Mouse (Mus musculus) 3134 (cell line): ENCODE data around the gene Mtcl1.

Source experiments
- DNase-seq: peaks from one replicate; pipeline ENCODE4 v3.0.0-alpha.2; 2011; ENCODE audit warnings: low spot score; ENCODE audit not compliant: insufficient read length; ENCODE audit errors: extremely low read depth

Gene Mtcl1

DNA sequence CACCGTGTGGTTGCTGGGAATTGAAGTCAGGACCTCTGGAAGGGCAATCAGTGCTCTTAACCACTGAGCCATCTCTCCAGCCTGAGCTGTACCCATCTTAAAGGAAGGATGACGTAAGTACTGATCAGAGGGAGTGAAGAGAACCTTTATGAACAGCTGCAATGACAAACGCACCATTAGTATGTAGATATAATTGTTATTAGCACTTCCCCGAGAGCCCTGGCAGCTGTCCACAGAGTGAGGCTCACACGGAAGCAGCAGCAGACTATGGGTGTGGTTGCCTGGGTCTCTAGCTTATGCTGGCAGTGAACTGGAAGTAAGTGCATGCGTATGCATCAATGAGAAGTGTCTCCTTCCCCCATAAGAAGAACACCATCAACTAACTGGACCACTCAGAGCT, 118.3 kb downstream of the Mtcl1 start:
- no peak for DNase-seq

DNA sequence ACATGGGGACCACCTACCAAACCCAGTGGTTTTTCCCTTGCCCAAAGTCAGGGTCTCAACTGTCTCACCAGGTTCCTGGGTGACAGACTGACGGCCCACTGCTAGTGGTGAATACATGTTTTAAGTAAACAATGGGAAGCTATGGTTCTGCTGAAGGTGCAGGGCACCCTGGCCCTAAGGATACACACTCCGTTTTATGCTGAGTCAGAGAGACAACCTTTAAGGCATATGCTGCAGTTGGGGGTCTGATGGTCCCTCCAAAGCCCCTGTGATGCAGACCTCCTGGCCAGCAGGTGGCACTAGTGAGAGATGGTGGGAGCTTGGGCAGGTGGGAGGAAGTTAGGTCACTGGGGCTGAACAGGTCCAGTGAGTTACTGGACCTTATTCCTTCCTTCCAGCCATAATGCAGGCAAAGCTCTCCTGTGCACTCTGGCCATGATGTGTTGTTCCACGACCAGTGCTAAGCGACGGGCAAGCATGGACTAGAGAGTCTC, 123.0 kb downstream of the Mtcl1 start:
- no peak for DNase-seq

DNA sequence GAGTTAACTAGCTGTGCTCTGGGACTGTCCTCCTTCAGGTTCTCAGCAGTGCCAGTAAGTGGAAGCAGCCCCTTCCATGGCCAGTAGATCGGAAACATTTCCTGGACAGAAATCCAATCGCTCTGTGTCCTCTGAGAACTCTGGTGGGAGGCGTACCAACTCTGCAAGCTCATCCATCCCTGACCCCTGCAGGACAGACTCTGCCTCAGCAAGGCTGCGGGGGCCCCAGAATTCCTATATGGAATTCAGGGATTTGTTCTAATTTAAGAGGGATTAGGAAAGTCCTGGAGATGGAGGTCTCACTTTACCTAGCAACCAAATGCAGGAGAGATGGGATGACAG, 123.4 kb downstream of the Mtcl1 start:
- DNase-seq = no peak

DNA sequence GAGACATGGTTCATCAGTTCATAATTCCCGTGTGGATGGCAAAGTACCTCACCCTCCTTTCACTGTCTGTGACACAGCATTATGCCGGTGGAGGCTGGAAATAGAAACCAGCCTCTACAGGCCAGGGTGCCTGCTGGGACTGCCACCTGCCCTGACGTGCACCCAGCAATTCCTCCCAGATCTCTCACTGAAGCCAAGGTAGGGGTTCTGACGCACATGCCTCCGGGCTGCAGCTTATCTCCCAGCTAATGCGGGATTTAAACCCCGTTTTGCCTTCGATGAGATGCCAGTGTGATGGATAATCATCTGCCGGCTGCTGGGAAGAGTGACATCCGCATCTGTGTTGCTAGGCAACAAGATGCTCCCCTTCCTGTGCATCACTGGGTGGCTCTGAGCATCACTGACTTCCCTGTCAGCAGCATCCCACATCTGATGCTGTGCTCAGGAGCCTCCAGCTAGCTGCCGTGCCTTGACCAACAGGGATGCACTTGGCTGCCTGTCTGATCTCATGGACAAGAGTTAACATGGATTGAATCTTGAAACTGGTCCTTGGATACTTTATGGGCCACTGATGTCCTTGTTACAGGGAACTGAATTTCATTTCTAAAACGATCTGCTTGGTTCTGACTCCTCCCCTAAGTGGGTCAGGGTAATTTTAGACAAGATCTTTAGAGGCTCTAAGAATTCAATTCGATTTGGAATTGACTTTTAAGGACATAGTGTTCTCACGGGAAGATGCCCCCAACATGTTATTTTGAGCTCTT, 123.9 kb downstream of the Mtcl1 start:
- no peak for DNase-seq

DNA sequence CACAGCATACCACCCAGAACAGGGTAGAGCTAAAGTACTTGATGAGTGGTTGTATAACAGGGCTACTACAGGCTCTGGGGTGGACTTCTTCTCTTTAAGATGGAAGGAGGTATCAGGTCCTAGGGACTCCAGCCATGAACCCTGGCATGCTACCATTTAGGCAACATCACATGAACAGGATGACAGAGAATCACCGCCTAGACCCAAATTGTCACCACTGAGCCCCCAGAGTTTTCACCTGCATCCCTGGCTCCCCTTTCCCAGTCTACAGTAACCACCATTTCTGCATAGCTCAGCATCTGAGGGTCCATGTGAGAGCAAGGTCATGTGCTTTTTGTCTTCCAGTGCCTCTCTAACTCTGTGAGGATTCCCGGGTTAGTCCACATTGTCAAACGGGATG, 124.7 kb downstream of the Mtcl1 start:
- no peak for DNase-seq

DNA sequence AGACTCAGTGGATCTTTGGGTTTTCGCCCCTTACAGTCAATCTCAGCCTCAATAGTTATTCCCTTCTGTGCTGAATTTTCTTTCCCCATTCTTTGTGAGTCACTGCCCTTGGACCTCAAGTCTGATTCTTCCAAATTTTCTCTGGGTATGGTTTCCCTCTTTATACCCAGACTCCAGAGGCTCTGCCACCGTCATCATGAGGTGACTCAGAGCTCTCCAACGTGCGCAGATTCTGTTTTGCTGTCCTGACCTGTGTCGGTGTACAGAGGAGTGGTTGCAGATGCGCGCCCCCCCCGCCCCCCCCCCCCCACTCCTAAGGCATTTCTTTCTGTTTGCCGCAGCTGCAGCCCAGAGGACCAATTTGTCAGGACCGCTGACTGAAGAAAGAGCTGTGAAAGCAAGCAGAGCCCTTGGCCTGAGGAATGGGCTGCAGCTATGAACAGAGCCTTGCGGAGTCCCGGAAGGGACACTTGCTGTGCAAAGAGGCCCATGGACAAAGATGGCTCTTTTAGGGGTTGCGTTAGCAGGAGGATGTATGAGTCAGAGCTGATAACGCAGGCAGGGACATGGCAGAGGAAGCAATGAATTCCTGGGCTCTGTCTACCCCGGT, 126.8 kb downstream of the Mtcl1 start:
- no peak for DNase-seq

DNA sequence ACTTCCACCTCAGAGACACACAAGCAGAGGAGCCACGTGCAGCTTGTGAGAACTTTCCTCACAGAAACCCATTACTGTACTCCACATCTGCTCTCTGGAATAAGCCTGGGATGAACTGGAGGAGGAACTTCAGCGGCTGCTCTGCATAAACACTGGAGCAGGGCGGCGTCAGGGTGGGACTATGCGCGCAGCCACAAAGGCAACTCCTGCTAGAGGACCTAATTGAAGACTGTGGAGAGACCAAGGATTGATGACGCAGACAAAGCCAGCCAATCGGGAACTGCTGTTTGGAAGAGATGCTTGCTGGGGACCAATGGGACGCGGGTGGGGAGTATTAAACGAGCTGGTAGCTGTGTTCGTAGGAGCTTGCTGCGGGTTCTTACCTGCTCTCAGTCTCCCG, 127.6 kb downstream of the Mtcl1 start:
- no peak for DNase-seq

DNA sequence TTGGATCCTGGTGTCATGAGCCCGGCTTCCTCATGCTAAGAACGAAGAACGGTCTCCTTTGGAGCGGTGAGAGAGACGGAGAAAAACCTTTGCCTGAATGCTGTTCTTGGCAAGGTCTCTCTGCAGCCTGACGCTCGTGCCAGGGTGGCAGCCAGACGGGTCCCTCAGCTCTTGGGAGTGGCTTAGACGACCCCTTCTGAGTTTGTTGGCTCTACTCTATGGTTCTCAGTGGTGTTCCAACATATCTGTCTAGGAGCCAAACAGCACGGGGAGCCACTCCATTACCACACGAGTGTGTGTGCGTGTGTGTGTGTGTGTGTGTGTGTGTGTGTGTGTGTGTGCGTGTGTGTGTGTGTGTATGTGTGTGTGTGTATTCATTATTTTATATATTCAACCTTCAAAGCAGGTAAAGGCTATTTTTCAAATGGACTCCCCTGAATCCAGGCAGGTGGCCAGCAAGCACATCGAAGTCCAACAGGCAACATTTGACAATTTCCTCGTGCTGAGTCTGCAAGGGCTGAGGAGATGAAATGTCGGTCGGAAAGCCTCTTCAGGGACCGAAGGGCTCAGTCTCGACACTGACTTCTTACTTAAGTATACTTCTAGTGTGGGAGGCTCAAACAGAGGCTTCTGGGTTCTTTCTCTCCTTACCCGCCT, 128.7 kb downstream of the Mtcl1 start:
- no peak for DNase-seq

DNA sequence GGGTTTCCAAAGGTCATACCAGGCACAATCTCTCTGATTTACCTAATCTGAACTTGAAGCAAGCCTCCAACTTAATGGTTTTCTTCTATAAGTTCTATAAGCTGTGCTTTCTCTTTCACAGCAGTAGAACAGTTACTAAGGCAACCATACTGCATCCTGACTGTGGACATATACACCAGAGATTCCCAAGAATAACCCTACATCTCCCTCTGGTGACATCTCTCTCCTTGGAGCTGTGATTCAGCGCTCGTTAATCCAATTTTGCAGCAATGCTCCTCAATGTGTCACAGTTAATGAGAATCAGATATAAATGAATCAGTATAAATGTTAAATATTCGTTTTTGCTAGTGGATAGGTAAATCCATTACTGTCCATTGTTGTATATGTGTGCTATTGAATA, 131.5 kb downstream of the Mtcl1 start:
- no peak for DNase-seq

DNA sequence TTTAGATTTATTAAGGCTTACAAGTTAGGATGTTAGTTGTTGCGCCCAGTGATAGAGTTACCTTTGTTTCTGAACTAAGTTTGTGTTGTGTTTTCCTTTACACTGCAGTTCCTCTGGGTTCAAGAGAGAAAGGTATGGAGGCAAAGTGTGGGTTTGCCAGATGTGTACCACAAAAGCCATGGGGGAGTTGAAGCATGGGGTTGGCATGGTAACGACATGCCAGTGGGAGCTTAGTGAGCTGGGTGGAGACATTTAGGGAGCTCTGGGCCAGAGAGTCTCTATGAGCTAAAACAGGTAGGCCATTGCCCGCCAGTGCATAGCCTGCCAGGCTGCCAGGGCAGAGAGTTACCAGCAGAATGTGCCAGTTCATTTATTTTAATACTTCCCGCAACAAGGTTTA, 132.0 kb downstream of the Mtcl1 start:
- DNase-seq = no peak

DNA sequence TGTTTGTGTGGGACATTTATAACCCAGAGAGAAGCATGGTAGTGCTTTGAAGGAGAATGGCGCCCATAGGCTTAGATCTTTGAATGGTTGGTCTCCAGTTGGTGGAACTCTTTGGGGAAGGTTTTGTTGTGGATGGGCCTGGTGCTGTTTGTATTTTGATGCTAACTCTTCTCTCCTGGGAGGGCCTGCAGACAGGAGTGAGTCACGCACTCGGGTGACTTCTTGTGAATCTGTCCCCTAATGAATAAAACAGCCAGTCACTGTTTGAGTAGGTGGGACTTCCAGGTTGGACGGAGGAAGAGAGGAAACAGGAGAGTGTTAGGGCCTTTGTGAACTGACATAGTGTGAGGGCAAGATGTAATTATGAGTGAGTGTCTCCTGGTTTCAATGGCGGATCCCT, 132.4 kb downstream of the Mtcl1 start:
- no peak for DNase-seq

DNA sequence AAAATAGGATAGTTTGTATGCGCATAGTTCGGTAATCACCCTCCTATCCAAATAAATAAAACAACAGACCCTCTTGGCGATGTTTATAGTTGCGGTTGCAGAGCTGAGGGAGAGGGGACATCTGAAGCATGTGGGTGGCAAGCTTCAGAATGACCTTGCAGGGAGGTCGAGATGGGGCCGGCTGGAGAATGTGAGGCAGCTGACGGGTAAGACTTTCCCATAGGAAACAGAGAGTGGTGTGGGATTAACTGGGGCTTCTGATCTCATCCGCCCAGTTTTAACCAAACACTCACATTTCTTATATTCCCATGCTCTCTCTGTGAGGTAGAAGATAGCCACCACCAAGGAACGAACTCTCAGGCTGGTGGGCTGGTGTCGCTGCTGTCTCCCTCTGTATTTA, 134.1 kb downstream of the Mtcl1 start:
- DNase-seq = no peak

DNA sequence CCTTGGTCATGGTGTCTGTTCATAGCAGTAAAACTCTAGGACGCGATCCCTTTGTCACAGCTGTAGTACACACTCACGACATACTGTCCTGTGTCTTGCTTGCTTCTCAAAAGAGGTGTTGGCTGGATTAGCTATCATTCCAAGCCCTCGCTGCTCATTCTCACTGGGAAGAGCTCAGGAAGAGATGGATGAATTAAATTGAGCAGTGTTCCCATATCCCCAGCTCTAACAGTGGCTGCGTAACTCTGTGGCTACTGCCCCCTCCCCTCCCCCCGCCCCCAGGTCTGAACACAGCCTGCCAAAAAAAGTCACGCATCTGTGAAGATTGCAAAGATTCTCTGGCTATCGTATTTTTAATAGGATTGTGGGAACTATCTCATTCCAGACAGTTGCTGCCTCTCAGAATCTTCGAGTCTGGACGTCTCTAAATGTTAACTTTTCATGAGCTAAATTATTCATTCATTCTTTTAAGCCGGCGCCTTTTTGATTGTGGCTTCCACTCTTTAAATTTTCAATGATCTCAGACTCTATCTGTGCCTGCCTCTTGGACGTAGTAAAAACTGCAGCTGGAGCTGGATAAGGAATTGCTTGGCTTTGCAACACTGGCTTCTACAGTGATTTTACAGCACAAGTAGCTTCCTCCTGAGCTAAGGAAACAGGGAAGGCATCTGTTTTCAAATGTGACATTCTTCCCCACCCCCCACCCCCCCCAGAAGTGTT, 134.8 kb downstream of the Mtcl1 start:
- no peak for DNase-seq

DNA sequence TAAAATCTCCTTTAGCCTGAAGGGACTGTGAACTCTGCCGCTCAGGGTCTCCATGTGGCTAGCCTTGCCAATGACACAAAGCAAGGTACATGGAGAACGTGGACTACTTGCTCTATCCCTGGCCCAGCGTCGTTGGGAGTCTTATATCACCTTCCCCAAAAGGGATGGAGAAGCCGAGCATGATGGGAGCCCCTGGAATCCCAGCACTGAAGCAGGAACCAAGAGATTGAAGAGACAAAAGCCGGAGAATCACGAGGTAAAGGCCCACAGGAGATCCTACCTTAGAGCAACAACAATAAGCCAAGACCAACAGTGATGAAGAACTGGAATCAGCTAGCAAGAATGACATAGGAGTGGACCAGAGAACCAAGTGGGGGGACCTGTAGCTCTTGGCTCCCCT, 147.6 kb downstream of the Mtcl1 start:
- no peak for DNase-seq

DNA sequence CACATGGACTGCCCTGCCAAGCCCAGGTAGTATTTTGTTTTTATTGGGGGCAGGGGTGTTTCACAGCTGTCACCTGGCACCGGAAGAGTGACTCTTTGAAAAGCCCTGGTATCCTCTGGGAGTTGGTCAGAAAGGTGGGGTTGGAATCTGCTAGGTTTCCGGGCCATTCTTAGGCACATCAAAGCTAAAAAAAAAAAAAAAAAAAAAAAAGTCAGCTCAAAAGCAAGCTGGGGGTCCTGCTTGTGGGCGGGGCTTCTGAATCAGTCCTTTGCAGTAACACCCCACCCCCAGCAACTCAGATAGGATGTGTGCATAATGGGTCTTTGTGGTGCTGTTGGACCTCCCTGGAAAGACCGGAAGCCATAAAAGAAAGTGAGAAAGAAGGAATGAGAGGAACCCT, 148.3 kb downstream of the Mtcl1 start:
- no peak for DNase-seq

DNA sequence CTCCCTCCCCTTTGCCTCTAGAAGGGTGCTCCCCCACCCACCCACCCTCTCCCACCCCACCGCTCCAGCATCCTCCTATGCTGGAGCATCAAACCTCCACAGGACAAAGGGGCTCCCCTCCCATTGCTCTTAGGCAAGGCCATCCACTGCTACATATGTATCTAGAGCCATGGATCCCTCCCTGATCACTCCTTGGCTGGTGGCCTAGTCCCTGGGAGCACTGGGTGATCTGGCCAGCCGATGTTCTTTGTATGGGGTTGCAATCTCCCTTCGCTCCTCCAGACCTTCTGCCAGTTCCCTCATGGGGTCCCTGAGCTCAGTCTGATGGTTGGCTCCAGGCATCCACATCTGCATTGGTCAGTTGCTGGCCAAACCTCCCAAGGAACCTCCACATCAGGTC, 151.8 kb downstream of the Mtcl1 start:
- no peak for DNase-seq

DNA sequence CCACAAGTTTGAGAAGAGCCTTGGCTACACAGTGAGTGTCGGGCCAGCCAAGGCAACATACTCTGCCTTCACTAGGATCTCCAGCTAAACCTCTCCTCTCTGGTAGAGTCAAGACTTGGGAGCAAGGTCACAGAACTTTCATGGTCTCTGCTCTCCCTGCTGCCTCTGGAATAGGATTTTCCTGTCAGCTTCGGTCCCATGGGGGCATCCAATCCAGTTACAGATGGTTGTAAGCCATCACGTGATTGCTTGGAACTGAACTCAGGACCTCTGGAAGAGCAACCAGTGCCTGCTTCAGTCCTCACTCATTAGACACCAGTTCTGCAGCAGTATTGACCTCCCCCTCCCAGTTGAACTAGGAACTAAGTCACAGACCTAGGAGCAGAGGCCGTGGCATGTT, 156.0 kb downstream of the Mtcl1 start:
- DNase-seq = no peak

DNA sequence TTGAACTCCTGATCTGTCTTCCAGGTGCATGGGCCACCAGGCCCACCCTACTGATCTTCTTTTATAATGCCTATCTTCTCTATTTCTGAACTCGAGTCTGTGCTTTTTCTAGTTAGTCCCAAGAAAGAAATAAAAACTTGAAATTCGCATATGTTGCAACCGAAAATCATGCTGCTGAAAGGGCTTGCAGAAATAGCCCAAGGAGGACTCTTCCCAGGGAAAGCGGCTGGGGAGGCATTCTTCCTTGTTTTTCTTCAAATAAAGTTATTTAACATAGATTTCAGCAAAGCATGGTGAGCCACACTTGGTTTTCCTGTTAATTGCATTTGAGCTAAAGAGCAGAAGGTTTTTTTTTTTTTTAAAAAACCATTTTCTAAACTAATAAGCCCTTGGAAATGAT, 159.7 kb downstream of the Mtcl1 start:
- DNase-seq = no peak
